Mouse (Mus musculus): ENCODE measurements around the gene Ercc2. TPM values are rescaled to one million over a fixed set of nuclear protein-coding genes. Genes with fewer than 3 reads are reported as not detected.

Ercc2 gene
- polyA plus RNA-seq, 1 experiment from 2014 or later = 18.6 TPM

DNA sequence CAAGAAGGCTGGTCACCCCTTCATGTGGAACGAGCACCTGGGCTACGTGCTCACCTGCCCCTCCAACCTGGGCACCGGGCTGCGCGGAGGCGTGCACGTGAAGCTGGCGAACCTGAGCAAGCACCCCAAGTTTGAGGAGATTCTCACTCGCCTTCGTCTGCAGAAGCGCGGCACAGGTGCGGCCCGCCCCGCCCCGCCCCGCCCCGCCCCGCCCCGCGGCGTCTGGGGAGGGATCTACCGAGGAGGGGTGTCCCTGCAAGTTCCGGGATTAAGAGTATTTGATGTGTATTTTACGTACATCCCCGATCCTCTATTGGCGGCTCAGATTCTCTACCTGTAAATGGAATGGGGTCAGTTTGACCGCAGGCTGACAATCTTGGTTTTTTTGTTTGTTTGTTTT is 38.3 kb downstream of the Ercc2 start:
- peaks cover 8% of the 10 kb centered on the region for H3K36me3 ChIP-seq
- no peak overlapping the region for H3K9ac ChIP-seq
- ATAC-seq (ENCODE audit: low read depth) = no peak
- H3K4me1 ChIP-seq (replicated peaks) = peaks cover 13% of the 10 kb centered on the region; the same call in 1 of the 2 replicates
- no peak overlapping the region for H3K4me3 ChIP-seq
- 7% methylated on average over 28 of the region's 28 CpGs for WGBS
- H3K27ac ChIP-seq (replicated peaks) = no peak overlapping the region
- H3K4me2 ChIP-seq = 0 out of 2 replicates have a peak overlapping the region, but pooled peaks have one; percentile 13
- no peaks in the 10 kb centered on the region for H3K9me3 ChIP-seq
- peaks cover 71% of the 10 kb centered on the region for H3K27me3 ChIP-seq

GRCm38 (mm10) chr7:19420821-19421636 is 39.2 kb downstream of the Ercc2 start:
- peak overlapping the region; percentile 54 for H3K9ac ChIP-seq
- no peaks in the 10 kb centered on the region for H3K9me3 ChIP-seq
- 13% methylated on average over 43 of the region's 43 CpGs for WGBS
- no peak overlapping the region for H3K27ac ChIP-seq (replicated peaks)
- peaks cover 65% of the 10 kb centered on the region for H3K27me3 ChIP-seq
- peaks cover 17% of the 10 kb centered on the region for H3K36me3 ChIP-seq
- H3K4me2 ChIP-seq = peak overlapping the region; percentile 62
- ATAC-seq (ENCODE audit: low read depth) = peak; percentile 97
- peaks cover 13% of the 10 kb centered on the region; the same call in 1 of the 2 replicates for H3K4me1 ChIP-seq (replicated peaks)
- peak overlapping the region; percentile 39 for H3K4me3 ChIP-seq

DNA sequence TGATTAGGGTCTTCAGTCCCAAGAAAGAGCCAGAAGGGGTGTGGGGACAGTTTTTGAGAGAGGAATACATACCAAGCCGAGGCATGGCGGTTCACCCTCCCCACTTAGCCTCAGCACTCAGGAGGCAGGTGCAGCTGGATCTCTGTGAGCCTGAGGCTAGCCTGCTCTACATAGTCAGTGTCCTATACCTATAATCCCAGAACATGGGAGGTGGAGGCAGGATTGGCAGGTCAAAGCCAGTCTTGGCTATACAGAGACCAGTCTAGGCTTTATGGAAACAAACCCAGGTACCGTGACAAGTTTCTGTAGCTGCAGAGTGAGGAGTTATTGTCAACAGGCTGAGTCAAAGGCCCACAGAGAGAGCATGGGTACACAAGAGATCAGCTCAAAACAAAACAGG is 41.3 kb downstream of the Ercc2 start:
- Histone ChIP-seq H3K4me3 (no peak overlapping the region), H3K9ac (no peak overlapping the region), H3K27me3 (peaks cover 46% of the 10 kb centered on the region), H3K36me3 (peaks cover 38% of the 10 kb centered on the region), H3K9me3 (no peaks in the 10 kb centered on the region), H3K4me2 (no peak overlapping the region), H3K27ac (replicated peaks) (no peak overlapping the region), H3K4me1 (replicated peaks) (peaks cover 15% of the 10 kb centered on the region; the same call in 1 of the 2 replicates)
- 88% methylated on average over 3 of the region's 3 CpGs for WGBS
- ATAC-seq (ENCODE audit: low read depth) = no peak

DNA sequence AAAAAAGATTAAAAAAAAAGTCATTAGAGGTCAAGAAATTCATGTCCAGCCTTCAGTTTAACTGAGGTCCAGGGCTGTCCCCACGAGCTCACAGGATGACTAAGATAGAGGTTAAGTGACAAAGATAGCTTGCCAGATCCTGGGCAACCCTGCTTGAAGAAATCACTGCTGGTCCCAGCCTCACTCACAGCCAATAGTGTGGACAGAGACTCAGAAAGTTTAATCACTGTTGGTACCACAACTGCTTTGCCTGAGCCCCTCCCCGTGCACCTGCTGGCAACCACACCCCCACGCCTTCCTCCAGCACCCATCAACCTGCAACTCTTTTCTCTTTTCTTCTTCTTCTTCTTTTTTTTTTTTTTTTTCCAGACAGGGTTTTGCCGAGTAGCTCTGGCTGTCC is 42.2 kb downstream of the Ercc2 start:
- Histone ChIP-seq H3K36me3 (peaks cover 47% of the 10 kb centered on the region), H3K9ac (no peak overlapping the region)
- 70% methylated on average over 4 of the region's 4 CpGs for WGBS

GRCm38 (mm10) chr7:19426349-19426748 is 44.5 kb downstream of the Ercc2 start:
- 82% methylated on average over 6 of the region's 6 CpGs for WGBS
- H3K36me3 ChIP-seq = peaks cover 70% of the 10 kb centered on the region
- H3K27me3 ChIP-seq = peaks cover 16% of the 10 kb centered on the region; the same call in 1 of the 2 replicates
- no peak overlapping the region for H3K27ac ChIP-seq (replicated peaks)
- no peak overlapping the region for H3K4me2 ChIP-seq
- H3K4me3 ChIP-seq = no peak overlapping the region
- no peak for ATAC-seq (ENCODE audit: low read depth)
- H3K9me3 ChIP-seq = no peaks in the 10 kb centered on the region
- H3K4me1 ChIP-seq (replicated peaks) = 0 out of 2 replicates have a peak, but pooled peaks cover 8% of the 10 kb centered on the region
- no peak overlapping the region for H3K9ac ChIP-seq

More for the DNA sequence above, 42.2 kb downstream of the Ercc2 start:
- H3K4me3 ChIP-seq = no peak overlapping the region
- no peak overlapping the region for H3K27ac ChIP-seq (replicated peaks)
- ATAC-seq (ENCODE audit: low read depth) = no peak
- H3K27me3 ChIP-seq = peaks cover 36% of the 10 kb centered on the region
- peaks cover 18% of the 10 kb centered on the region; the same call in 1 of the 2 replicates for H3K4me1 ChIP-seq (replicated peaks)
- H3K4me2 ChIP-seq = no peak overlapping the region
- H3K9me3 ChIP-seq = no peaks in the 10 kb centered on the region

- no peak overlapping the region for H3K27ac ChIP-seq (replicated peaks)
- peaks cover 15% of the 10 kb centered on the region; the same call in 1 of the 2 replicates for H3K27me3 ChIP-seq
- 83% methylated on average over 6 of the region's 6 CpGs for WGBS
- peaks cover 76% of the 10 kb centered on the region for H3K36me3 ChIP-seq
- 0 out of 2 replicates have a peak, but pooled peaks have one; percentile 4 for ATAC-seq (ENCODE audit: low read depth)
- H3K9ac ChIP-seq = no peak overlapping the region
- H3K4me2 ChIP-seq = no peak overlapping the region
- no peak overlapping the region for H3K4me3 ChIP-seq
- no peaks in the 10 kb centered on the region for H3K9me3 ChIP-seq
- H3K4me1 ChIP-seq (replicated peaks) = 0 out of 2 replicates have a peak, but pooled peaks cover 5% of the 10 kb centered on the region
These were observed 45.1 kb downstream of the Ercc2 start for GRCm38 (mm10) chr7:19426888-19427287.

DNA sequence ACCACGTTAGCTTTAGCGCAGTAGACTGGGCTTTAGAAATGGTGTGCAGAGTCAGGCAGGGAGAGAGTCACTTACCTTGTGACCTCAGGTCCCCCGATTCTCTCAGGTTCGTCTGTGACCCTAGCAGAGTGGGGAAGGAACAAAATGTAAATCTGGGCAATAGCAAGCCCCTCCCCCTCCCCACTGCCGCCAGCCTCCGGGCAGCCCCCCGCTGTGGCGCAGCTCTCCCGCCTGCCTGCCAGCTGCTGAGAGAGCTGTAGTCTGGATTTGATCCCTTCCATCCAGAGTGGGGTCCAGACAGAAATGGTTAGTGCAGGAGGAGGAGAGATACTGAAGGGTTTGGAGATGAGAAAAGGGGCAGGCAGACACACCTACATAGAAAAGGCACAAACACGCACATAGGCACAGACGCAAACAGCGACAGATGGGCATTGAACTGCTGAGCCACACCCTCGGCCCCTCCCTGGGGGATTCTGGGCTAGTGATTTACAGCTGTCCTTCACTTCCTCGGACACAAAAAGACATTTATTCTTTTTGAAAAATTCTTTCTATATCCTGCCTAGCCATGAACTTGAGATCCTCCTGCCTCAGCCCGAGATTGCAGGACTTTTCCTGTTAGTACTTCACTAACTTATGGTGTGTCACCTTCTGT is 46.3 kb downstream of the Ercc2 start:
- ATAC-seq (ENCODE audit: low read depth) = no peak
- 0 out of 2 replicates have a peak, but pooled peaks cover 5% of the 10 kb centered on the region for H3K4me1 ChIP-seq (replicated peaks)
- 51% methylated on average over 15 of the region's 15 CpGs for WGBS

DNA sequence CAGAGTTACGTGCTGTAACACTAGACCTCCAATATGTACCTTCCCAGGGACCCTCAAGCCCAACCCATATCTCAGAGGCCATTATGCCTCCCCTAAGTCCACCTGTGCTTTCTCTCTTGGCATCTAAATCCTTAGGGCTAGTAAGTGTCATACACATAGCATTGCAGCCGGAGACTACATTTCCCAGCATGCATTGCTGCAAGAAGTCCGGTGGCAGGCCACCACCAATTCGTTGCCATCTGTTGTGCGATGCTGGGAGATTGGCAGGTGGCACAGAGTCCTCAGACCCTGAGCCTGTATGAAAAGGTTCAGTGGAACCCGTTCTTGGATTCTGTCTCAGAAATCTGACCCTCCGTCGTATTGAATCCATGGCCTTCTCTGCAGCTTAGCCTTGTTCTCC is 47.9 kb downstream of the Ercc2 start:
- Histone ChIP-seq H3K4me2 (no peak overlapping the region), H3K36me3 (peaks cover 100% of the 10 kb centered on the region), H3K27ac (replicated peaks) (no peak overlapping the region), H3K4me3 (no peak overlapping the region), H3K9ac (no peak overlapping the region), H3K9me3 (peaks cover 4% of the 10 kb centered on the region; the same call in 1 of the 2 replicates), H3K27me3 (no peaks in the 10 kb centered on the region), H3K4me1 (replicated peaks) (0 out of 2 replicates have a peak, but pooled peaks cover 5% of the 10 kb centered on the region)
- ATAC-seq (ENCODE audit: low read depth) = no peak
- WGBS = 66% methylated on average over 8 of the region's 8 CpGs

More for the DNA sequence above, 46.3 kb downstream of the Ercc2 start:
- Histone ChIP-seq H3K27me3 (peaks cover 2% of the 10 kb centered on the region; the same call in 1 of the 2 replicates), H3K4me2 (no peak overlapping the region), H3K9me3 (peaks cover 4% of the 10 kb centered on the region; the same call in 1 of the 2 replicates), H3K9ac (no peak overlapping the region), H3K4me3 (no peak overlapping the region), H3K36me3 (peaks cover 88% of the 10 kb centered on the region), H3K27ac (replicated peaks) (no peak overlapping the region)

GRCm38 (mm10) chr7:19430402-19430801 is 48.6 kb downstream of the Ercc2 start:
- H3K27me3 ChIP-seq = no peaks in the 10 kb centered on the region
- peaks cover 100% of the 10 kb centered on the region for H3K36me3 ChIP-seq
- no peak overlapping the region for H3K9ac ChIP-seq
- 91% methylated on average over 6 of the region's 6 CpGs for WGBS
- H3K4me1 ChIP-seq (replicated peaks) = 0 out of 2 replicates have a peak, but pooled peaks cover 5% of the 10 kb centered on the region
- H3K4me2 ChIP-seq = no peak overlapping the region
- peaks cover 4% of the 10 kb centered on the region; the same call in 1 of the 2 replicates for H3K9me3 ChIP-seq
- H3K4me3 ChIP-seq = no peak overlapping the region
- H3K27ac ChIP-seq (replicated peaks) = no peak overlapping the region
- ATAC-seq (ENCODE audit: low read depth) = no peak

DNA sequence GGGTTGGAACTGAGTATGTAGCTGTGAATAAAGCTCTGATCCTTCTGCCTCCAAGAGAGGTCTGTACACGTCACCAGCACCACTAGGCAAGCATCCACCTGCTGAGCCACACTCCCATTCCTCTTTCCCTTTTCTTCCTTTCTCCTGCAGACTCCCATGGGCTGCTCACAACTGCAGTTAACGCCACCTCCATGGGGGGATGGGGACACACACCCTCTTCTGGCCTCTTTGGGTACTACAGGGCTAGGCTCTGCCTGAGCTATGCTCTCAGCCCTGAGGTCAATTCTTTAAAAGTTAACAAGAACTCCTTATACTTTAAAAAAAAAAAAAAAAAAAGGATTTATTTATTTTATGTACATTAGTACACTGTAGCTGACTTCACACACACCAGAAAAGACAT is 50.7 kb downstream of the Ercc2 start:
- H3K4me2 ChIP-seq = no peak overlapping the region
- H3K4me3 ChIP-seq = no peak overlapping the region
- peaks cover 100% of the 10 kb centered on the region for H3K36me3 ChIP-seq
- 0 out of 2 replicates have a peak, but pooled peaks cover 5% of the 10 kb centered on the region for H3K4me1 ChIP-seq (replicated peaks)
- 93% methylated on average over 2 of the region's 2 CpGs for WGBS
- H3K9ac ChIP-seq = no peak overlapping the region
- no peak for ATAC-seq (ENCODE audit: low read depth)
- no peaks in the 10 kb centered on the region for H3K27me3 ChIP-seq
- no peak overlapping the region for H3K27ac ChIP-seq (replicated peaks)
- H3K9me3 ChIP-seq = peaks cover 4% of the 10 kb centered on the region; the same call in 1 of the 2 replicates

GRCm38 (mm10) chr7:19436276-19436675 is 54.5 kb downstream of the Ercc2 start:
- no peak overlapping the region for H3K4me3 ChIP-seq
- WGBS = 95% methylated on average over 2 of the region's 2 CpGs
- no peak overlapping the region for H3K9ac ChIP-seq
- H3K4me1 ChIP-seq (replicated peaks) = no peaks in the 10 kb centered on the region
- H3K27ac ChIP-seq (replicated peaks) = no peak overlapping the region
- H3K9me3 ChIP-seq = peaks cover 4% of the 10 kb centered on the region; the same call in 1 of the 2 replicates
- no peaks in the 10 kb centered on the region for H3K27me3 ChIP-seq
- no peak overlapping the region for H3K4me2 ChIP-seq
- peaks cover 93% of the 10 kb centered on the region for H3K36me3 ChIP-seq
- ATAC-seq (ENCODE audit: low read depth) = no peak

DNA sequence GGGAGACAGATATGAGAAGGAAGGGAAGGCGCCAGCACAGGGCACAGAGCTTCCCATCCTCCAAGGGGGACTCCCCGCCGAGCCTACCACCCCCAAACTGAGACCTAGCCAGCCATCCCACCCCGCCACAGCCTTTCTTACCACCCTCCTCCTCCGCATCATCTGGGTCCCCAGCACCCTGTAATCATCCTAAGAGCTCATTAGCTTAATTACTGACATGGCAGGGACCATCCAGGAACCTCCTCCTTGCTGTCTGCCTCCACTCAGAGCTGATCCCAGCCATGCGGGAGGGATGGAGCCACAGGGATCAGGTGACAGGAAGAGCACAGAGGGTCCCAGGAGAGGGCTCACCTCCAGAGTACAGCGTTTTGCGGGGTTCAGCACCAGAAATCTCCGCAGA is 55.2 kb downstream of the Ercc2 start:
- WGBS = 80% methylated on average over 9 of the region's 9 CpGs
- H3K9ac ChIP-seq = no peak overlapping the region
- no peaks in the 10 kb centered on the region for H3K4me1 ChIP-seq (replicated peaks)
- H3K27ac ChIP-seq (replicated peaks) = no peak overlapping the region
- no peaks in the 10 kb centered on the region for H3K27me3 ChIP-seq
- H3K4me3 ChIP-seq = no peak overlapping the region
- ATAC-seq (ENCODE audit: low read depth) = 0 out of 2 replicates have a peak, but pooled peaks have one; percentile 15
- no peak overlapping the region for H3K4me2 ChIP-seq
- peaks cover 93% of the 10 kb centered on the region for H3K36me3 ChIP-seq
- peaks cover 4% of the 10 kb centered on the region; the same call in 1 of the 2 replicates for H3K9me3 ChIP-seq

Measured in neural tube, embryonic 13.5 days (tissue).